Mouse (Mus musculus) testis, adult 2 months (tissue): Measurements from ENCODE around the gene Fgfbp3.

Source experiments
- CTCF ChIP-seq: fragments of 200-500 bp; IDR thresholded peaks from 2 replicates; pipeline ENCODE4 v1.5.1; 2012; ENCODE audit warnings: low read depth, mild to moderate bottlenecking, inconsistent platforms, low read length, moderate library complexity; ENCODE audit not compliant: control insufficient read depth, insufficient read depth, insufficient replicate concordance
- POLR2A ChIP-seq: fragments of 200-500 bp; IDR thresholded peaks from 2 replicates; pipeline ENCODE4 v1.6.1; 2012; ENCODE audit warnings: low read depth, mild to moderate bottlenecking, inconsistent platforms, low read length, moderate library complexity; ENCODE audit not compliant: control insufficient read depth

DNA sequence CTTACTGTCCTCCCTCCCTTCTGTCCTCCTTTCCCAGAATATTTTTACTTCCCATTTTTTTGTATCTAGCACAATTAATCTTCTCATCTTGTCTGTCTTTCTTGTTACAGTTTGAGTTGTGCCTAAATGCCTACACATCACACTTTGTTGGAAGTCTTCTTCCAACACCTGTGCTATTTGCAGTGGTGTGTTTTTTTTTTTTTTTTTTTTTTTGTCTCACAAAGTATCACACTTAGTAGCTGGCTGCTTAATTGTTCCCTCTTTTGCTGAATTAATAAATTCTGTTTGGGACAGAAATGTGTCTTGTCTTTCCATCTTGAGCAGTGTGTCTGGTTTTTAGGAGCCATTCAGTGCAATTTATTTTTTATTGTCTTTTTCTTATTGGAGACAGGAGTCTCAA is 10.4 kb upstream of the Fgfbp3 start:
- no peak for TF ChIP-seq POLR2A
- no peak for TF ChIP-seq CTCF
